Mouse (Mus musculus) myocyte (in vitro differentiated cells): ENCODE measurements around the gene Sema4g. TPM values are rescaled to one million over a fixed set of nuclear protein-coding genes. Genes with fewer than 3 reads are reported as not detected.

ENCODE experiments used
- H3K27me3 ChIP-seq: one replicate; pipeline ENCODE4 v1.6.1; 2011; ENCODE audit not compliant: control insufficient read depth, insufficient read depth, insufficient read length
- H3K36me3 ChIP-seq: one replicate; pipeline ENCODE4 v1.6.1; 2011; ENCODE audit not compliant: control insufficient read depth, insufficient read depth
- H3K4me2 ChIP-seq: one replicate; pipeline ENCODE4 v1.6.1; 2011; ENCODE audit warnings: low read depth, control low read depth
- H3K4me3 ChIP-seq: one replicate; pipeline ENCODE4 v1.5.1; 2011; ENCODE audit warnings: mild to moderate bottlenecking, control low read depth, moderate library complexity
- H3K79me2 ChIP-seq: one replicate; pipeline ENCODE4 v1.6.1; 2011; ENCODE audit not compliant: control insufficient read depth, insufficient read depth
- H3ac ChIP-seq: one replicate; pipeline ENCODE4 v1.6.1; 2011; ENCODE audit not compliant: control insufficient read depth, insufficient read length
- CEBPB ChIP-seq: IDR thresholded peaks from 2 replicates; pipeline ENCODE4 v1.6.1; 2011; ENCODE audit warnings: mild to moderate bottlenecking, moderate library complexity; ENCODE audit not compliant: poor library complexity, insufficient read depth, severe bottlenecking
- E2F4 ChIP-seq: IDR thresholded peaks from one replicate; pipeline ENCODE4 v1.6.1; 2011; ENCODE audit warnings: mild to moderate bottlenecking, control low read depth, moderate library complexity; ENCODE audit not compliant: insufficient read depth
- MAX ChIP-seq: IDR thresholded peaks from one replicate; pipeline ENCODE4 v1.6.1; 2011; ENCODE audit warnings: low read depth, mild to moderate bottlenecking, control low read depth
- MYOD1 ChIP-seq, 3 experiments: IDR thresholded peaks; one replicate each; pipeline ENCODE4 v1.6.1; 2011; ENCODE audit warnings: control low read depth in 2 of 3, low read depth in 2 of 3, mild to moderate bottlenecking in 2 of 3, moderate library complexity in 1 of 3; ENCODE audit not compliant: insufficient read length in 2 of 3, control insufficient read depth in 1 of 3
- MYOG ChIP-seq, 3 experiments: IDR thresholded peaks; one replicate each; pipeline ENCODE4 v1.6.1; 2011; ENCODE audit warnings: control low read depth in 2 of 3, low read depth in 2 of 3, mild to moderate bottlenecking in 2 of 3; ENCODE audit not compliant: insufficient read length in 2 of 3, control insufficient read depth in 1 of 3, insufficient read depth in 1 of 3
- POLR2A ChIP-seq: IDR thresholded peaks from one replicate; pipeline ENCODE4 v1.6.1; 2011; ENCODE audit warnings: low read depth, mild to moderate bottlenecking, control low read depth, moderate library complexity; ENCODE audit not compliant: insufficient read length
- POLR2AphosphoS2 ChIP-seq: IDR thresholded peaks from one replicate; pipeline ENCODE4 v1.6.1; 2011; ENCODE audit warnings: low read depth, control low read depth; ENCODE audit not compliant: insufficient read length
- REST ChIP-seq: IDR thresholded peaks from one replicate; pipeline ENCODE4 v1.6.1; 2011; ENCODE audit warnings: mild to moderate bottlenecking, control low read depth, moderate library complexity; ENCODE audit not compliant: insufficient read depth, insufficient read length
- SRF ChIP-seq: IDR thresholded peaks from one replicate; pipeline ENCODE4 v1.6.1; 2011; ENCODE audit warnings: low read depth; ENCODE audit not compliant: control insufficient read depth, insufficient read length
- TCF12 ChIP-seq: IDR thresholded peaks from one replicate; pipeline ENCODE4 v1.6.1; 2011; ENCODE audit warnings: mild to moderate bottlenecking, control low read depth; ENCODE audit not compliant: poor library complexity, insufficient read depth, severe bottlenecking
- TCF3 ChIP-seq: IDR thresholded peaks from one replicate; pipeline ENCODE4 v1.6.1; 2011; ENCODE audit warnings: low read depth, control low read depth; ENCODE audit not compliant: insufficient read length
- USF1 ChIP-seq: IDR thresholded peaks from one replicate; pipeline ENCODE4 v1.6.1; 2011; ENCODE audit warnings: low read depth, mild to moderate bottlenecking, control low read depth, moderate library complexity
- polyA plus RNA-seq: library from polyadenylated mRNA; unstranded; fragments of >200 nt; fragmentation: generic; extraction: Trizol; gene quantifications from one replicate; pipeline ENCODE4 v1.2.1, GENCODE M21; 2012; ENCODE audit warnings: missing spikeins

The Sema4g gene
- polyA plus RNA-seq, 1 experiment = 0.43 TPM

DNA sequence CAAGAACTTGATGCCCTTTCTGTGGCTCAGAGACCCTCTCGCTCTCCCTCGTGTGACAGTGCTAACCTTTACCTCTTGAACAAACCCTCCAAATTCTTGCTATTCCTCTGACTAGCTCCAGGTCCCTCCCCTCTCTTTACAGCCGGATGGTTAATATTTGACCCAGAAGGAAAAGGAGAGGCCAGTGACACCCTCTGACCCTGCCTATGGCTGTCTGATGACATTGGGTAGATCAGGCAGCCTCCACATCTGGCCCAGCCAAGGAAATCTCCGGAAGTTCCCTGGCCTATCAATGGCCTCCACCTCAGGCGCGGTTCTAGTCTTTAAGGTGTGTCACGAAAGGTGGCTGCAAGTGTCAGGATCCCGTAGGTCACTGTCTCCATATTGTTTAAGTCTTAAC lies 2.1 kb downstream of the Sema4g start:
- no peak overlapping the region for H3K4me3 ChIP-seq
- no peaks in the 10 kb centered on the region for H3K79me2 ChIP-seq
- H3ac ChIP-seq = no peak overlapping the region
- H3K27me3 ChIP-seq = peaks cover 5% of the 10 kb centered on the region
- H3K4me2 ChIP-seq = no peak overlapping the region
- no peak for TF ChIP-seq POLR2A
- no peak for TF ChIP-seq USF1
- no peak for TF ChIP-seq E2F4
- no peak for TF ChIP-seq MYOG (IDR thresholded peaks at IDR 0.05; ENCODE audit: control insufficient read depth in 1 of 3, insufficient read depth in 1 of 3, insufficient read length in 2 of 3, low read depth in 2 of 3)
- no peaks in the 10 kb centered on the region for H3K36me3 ChIP-seq

- Histone ChIP-seq H3K4me2 (no peak overlapping the region), H3K4me3 (no peak overlapping the region), H3K27me3 (peaks cover 5% of the 10 kb centered on the region), H3ac (no peak overlapping the region), H3K79me2 (no peaks in the 10 kb centered on the region), H3K36me3 (no peaks in the 10 kb centered on the region)
- TF ChIP-seq REST (no peak), TCF3 (no peak), E2F4 (no peak), TCF12 (no peak), CEBPB (no peak), MYOG (IDR thresholded peaks at IDR 0.05; ENCODE audit: control insufficient read depth in 1 of 3, insufficient read depth in 1 of 3, insufficient read length in 2 of 3, low read depth in 2 of 3) (no peak), POLR2AphosphoS2 (no peak)
These were observed 3.3 kb downstream of the Sema4g start for GRCm38 (mm10) chr19:44992246-44992645.

GRCm38 (mm10) chr19:44992712-44993111 lies 3.8 kb downstream of the Sema4g start:
- Histone ChIP-seq H3K36me3 (no peaks in the 10 kb centered on the region), H3K79me2 (no peaks in the 10 kb centered on the region), H3ac (no peak overlapping the region), H3K4me3 (no peak overlapping the region), H3K4me2 (no peak overlapping the region), H3K27me3 (peaks cover 5% of the 10 kb centered on the region)
- TF ChIP-seq USF1 (no peak), MYOD1 (IDR thresholded peaks at IDR 0.05; ENCODE audit: control insufficient read depth in 1 of 3, insufficient read length in 2 of 3, low read depth in 2 of 3) (no peak), E2F4 (no peak), REST (no peak), TCF12 (no peak), MYOG (IDR thresholded peaks at IDR 0.05; ENCODE audit: control insufficient read depth in 1 of 3, insufficient read depth in 1 of 3, insufficient read length in 2 of 3, low read depth in 2 of 3) (no peak), CEBPB (no peak), POLR2A (no peak), SRF (no peak), MAX (no peak), TCF3 (no peak), POLR2AphosphoS2 (no peak)

DNA sequence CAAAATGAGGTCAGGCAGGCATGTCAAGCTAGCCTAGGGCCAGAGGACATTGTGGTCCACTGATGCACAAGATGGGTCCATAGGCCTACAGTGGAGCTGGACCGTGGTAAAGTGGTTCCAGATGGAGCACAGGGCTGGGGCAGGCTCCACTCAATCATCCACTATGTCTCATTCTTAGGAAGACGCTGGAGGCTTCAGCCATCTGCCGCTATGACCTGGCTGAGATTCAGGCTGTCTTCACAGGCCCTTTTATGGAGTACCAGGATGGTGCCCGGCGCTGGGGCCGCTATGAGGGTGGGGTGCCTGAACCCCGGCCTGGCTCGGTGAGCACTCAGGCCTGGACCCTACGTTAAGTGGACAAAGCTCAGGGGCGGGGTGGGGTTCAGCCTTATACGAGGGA lies 8.9 kb downstream of the Sema4g start:
- no peak overlapping the region for H3K4me2 ChIP-seq
- no peaks in the 10 kb centered on the region for H3K36me3 ChIP-seq
- no peak overlapping the region for H3ac ChIP-seq
- no peaks in the 10 kb centered on the region for H3K27me3 ChIP-seq
- H3K79me2 ChIP-seq = no peaks in the 10 kb centered on the region
- TF ChIP-seq USF1 (no peak), MYOG (IDR thresholded peaks at IDR 0.05; ENCODE audit: control insufficient read depth in 1 of 3, insufficient read depth in 1 of 3, insufficient read length in 2 of 3, low read depth in 2 of 3) (no peak), REST (no peak), TCF12 (no peak), MYOD1 (IDR thresholded peaks at IDR 0.05; ENCODE audit: control insufficient read depth in 1 of 3, insufficient read length in 2 of 3, low read depth in 2 of 3) (no peak), MAX (no peak), POLR2AphosphoS2 (no peak), E2F4 (no peak), CEBPB (no peak), SRF (no peak), POLR2A (no peak)
- no peak overlapping the region for H3K4me3 ChIP-seq

GRCm38 (mm10) chr19:44999647-45000046 lies 10.7 kb downstream of the Sema4g start:
- Histone ChIP-seq H3K4me2 (no peak overlapping the region), H3K79me2 (no peaks in the 10 kb centered on the region), H3ac (no peak overlapping the region), H3K36me3 (no peaks in the 10 kb centered on the region), H3K4me3 (no peak overlapping the region), H3K27me3 (no peaks in the 10 kb centered on the region)
- TF ChIP-seq CEBPB = no peak
- TF ChIP-seq USF1 = no peak
- TF ChIP-seq TCF3 = no peak
- no peak for TF ChIP-seq MYOD1 (IDR thresholded peaks at IDR 0.05; ENCODE audit: control insufficient read depth in 1 of 3, insufficient read length in 2 of 3, low read depth in 2 of 3)
